Mouse (Mus musculus) mouse embryonic stem cell (cell line): ENCODE data around the gene Ercc4.
"Not testable (repeated sequence)": the region's sequence is repeated elsewhere in the genome, so short reads cannot be mapped to it uniquely, and the experiment has no call there.

Source experiments
- in situ Hi-C, 2 experiments: fragments of 300-500 bp; cut with MboI; formaldehyde crosslinking; loops; 1 replicate in 1 of 2; 3 replicates in 1 of 2; pipeline ENCODE4 v1.14.3; 2019 to 2020; ENCODE audit warnings: low sequenced_read_pairs in 2 of 2, low pct_unique_long_range_greater_than_20kb in 1 of 2, mixed read lengths in 1 of 2; ENCODE audit not compliant: unreplicated experiment in 1 of 2

The Ercc4 gene

DNA sequence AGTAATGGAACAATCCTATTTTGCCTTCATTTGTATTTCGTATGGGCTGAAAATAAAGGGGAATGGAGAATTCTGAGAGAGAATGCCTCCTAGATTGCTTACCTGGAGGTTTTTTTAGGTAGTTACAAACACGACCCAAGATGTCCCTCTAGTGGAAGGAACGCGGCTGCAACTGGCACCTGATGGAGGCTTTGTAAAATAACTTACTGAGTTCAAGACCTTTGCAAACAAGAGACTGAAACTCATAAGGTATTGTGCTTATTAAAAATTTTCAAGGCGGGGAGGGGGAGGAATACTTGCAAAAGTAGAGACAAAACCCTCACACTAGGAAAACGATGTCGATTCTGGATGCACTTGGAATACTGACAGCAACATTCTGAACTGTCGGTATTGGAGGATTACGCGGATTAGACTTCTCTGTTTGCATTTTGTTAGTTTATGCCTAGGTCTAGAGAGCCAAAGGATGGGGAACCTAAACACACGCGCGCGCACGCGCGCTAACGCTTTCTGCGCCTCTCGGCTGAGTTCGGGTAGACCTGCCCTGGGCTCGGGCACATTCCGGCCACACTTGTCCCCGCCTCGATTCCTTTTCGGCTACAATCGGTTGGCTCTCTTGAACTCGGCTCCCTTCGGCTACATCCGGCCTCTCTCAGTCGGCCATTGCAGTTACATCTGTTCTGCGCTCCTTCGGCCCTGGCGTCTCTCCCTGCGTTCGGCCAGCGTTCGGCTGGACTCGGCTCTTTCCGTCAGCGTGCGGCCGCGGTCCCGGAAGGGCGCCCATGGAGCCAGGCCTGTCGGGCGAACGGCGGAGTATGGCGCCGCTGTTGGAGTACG, at the start of gene Ercc4:
Gene Ercc4 (plus strand): TSS at position 529 of the 834 bp plus-strand sequence.
- in situ Hi-C loops, result no loop called here

DNA sequence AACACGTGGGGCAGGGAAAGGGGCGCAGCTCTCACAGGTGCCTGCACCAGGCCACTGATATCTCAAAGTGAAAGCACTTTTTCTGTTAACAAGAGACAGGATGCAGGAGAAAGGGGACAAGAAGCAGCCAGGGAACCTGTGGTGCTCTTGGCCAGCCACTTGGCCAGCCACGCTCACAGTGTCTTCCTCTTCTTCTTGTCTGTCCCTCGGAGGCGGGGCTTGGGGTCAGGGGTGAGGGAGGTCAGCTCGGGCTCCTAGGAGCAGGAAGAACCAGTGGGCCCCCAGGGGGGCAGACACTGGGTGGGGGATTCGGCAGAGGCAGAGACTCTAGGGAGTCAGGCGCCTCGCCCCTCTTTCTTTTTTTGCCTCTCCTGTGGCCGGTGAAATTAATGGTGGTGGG, 48.4 kb upstream of the Ercc4 start:
- in situ Hi-C loops, result no loop called here

DNA sequence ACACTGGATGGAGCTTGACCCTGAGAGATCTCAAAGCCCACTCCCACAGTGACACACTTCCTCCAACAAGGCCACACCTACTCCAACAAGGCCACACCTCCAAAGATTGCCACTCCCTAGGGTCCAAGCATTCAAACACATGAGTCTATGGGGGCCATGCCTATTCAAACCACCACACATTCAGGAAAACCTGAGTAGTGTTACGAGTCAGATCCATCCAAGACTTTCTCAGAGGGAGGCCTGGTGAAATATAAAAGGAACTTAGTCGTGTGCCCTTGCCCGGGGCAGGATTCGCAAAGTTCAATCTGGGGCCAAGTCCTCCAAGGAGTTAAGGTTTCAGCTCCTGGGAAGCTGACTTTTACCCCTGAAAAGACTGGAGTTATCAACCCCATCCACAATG, 35.3 kb upstream of the Ercc4 start:
- in situ Hi-C loops, result no loop called here

DNA sequence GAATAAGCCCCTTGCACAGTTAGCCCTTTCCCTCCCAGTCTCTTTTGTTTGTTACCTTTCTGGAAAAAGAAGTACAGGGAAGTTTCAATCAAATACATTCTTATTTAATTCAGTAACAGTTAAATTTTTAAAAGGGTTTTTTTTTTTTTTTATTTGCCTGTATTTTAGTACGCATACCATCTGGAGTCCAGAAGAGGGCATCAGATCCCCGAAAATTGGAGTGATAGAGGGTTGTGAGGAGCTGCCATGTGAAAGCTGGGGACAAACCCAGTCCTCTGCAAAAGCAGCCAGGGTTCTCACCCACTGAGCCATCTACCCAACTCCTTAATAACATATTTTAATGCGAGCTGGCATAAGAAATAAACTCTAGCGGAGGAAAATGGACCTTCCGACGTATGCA, 29.3 kb upstream of the Ercc4 start:
- in situ Hi-C loops, result no loop called here

DNA sequence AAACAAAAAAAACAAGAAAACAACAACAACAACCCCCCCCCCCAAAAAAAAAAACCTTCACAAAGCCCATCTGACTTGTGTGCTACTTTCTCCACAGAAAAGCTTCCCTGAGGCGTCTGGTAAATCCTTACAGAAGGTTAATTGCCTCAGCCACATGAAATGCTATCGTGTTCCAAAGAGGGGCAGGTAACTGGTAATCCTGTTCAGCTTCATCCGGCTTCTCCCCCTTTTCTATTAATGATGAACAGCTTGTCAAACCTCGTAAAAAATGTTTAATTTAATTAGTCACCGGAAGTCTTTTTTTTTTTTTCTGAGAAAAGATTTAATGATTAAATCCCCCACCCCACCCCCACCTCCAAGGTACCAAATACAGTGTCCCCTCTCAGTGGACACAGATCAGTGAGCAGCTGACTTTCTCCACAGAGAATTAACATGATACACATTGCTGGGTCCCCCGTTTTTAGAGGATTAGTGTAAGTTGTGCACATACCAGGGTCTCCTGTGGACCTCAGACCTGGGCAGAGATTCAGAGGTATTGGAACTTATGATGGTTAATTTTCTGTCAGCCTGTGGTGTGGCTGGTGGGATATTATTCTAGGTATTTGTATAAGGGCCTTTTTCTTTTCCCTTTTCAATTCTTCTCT, 26.2 kb upstream of the Ercc4 start:
- in situ Hi-C loops, result no loop called here

DNA sequence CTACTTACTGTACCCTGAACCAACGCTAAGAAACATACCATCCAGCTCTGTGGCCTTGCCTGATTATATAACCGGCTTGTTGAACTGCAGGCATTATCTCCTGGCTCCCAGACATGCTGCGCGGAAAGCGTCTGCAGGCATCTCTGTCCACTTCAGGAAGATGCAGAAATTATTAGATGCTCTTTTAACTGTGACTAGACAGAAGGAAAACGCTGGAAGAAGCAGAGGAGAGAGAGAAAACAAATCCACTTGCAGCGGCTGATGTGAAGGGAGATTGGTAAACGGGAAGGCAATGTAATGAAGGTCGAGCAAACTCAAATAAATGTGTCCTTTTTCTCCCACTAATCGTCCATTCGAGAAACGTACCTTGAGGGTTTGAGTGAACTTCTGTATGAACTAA, 1.1 kb upstream of the Ercc4 start:
- in situ Hi-C loops, result no loop called here

DNA sequence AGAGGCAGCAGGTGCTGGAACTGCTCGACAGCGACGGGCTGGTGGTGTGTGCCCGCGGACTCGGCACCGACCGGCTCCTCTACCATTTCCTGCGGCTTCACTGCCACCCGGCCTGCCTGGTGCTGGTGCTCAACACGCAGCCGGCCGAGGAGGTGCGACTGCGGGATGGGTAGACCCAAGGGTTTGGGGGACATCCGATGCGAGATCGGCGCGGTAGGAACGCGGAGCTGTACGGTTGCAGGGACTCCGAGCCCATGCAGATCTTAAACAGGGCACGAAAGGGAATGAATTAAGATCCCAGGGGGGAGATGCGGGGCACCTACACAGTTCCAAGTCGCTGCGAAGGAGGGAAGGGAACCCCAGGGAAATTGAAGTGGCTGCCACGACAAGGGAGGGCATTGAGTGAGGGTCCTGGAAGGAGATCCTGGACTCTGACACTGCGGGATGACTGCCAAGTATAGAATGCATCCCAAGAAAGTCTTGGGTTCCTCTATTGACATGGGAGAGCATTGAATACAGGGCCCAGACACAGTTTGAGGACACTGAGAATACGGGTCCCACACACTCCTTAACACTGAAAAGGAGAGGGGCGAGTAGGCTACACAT, 609 bp downstream of the Ercc4 start:
- in situ Hi-C loops, result no loop called here

DNA sequence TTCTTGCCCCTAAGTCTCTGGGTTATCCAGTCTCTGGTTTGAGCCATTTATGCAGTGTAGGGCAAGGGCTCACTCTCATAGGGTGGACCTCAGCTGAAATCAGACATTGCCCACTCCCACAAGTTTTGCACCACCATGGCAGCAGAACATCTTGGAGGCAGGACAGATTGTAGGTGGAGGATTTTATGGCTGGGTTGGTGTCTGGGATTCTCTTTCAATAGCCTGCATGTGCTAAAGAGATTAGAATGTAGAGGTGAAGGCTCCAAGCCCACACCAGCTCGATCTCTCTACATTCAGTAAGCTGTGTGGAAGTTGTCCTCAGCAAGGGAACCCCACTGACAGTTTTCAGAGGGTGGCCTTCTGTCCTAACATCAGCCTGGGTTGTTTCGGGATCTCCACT, 5.3 kb downstream of the Ercc4 start:
- in situ Hi-C loops, result no loop called here

DNA sequence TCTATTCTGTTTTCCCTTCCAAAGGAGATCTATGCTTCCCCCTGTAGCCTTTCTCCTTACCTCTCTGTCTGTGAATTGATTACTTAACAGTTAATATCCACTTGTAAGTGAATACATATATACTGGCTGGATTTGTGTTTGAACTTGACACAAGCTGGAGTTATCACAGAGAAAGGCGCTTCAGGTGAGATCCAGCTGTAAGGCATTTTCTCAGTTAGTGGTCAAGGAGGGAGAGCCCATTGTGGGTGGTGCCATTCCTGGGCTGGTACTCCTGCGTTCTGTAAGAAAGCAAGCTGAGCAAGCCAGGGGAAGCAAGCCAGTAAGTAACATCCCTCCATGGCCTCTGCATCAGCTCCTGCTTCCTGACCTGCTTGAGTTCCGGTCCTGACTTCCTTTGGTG, 6.0 kb downstream of the Ercc4 start:
- in situ Hi-C loops, result not testable (repeated sequence)

DNA sequence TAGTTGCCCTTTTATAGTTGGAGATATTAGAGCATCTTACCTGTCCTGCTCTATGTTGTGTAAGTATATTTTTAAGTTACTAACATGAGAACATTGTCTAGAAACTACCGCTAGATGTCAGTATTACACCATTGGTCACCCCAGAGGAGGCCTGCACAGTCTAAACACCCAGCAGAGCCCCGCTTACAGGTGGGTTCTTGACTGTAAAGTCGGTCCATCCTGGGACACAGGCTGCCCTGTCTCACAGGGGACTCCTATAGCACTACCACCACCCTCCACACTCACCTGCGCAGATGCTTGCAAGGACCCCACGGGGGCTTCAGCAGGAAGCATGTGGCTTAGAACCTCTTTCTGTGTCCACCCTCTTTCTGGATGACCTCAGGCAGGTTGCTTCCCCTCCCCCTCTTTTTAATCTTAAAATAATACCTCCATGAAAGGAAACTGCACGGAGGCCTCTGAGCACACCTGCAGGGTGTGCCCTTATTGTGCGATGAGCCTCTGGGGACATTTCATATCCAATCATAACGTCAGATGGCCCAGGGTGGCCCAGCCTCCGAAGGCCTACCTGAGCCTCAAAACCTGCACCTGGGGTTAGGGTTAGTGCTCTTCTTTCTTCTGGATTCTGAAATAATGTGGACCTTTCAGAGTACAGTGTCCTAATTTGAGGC, 7.9 kb downstream of the Ercc4 start:
- in situ Hi-C loops, result no loop called here

DNA sequence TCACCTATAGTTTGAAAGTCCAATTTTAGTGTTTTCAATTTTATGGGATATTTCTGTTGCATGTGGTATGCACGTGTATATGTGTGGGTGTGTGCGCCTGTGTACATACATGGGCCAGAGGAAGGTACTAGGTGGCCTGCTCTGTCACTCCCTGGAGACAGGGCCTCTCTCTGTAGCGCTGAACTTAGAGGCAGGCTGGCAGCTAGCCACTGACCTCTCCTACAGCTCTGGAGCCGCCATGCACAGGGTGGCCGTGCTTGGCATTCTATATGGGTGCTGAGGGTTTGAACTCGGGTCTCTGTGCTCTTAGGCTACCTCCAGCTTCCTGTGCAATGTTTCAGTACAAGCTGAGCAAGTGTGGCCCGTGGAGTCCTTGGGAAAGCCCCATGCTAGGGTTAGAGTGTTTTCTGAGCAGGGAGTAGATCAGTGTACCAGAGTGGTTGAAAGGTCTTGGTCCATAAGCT, 8.5 kb downstream of the Ercc4 start:
- in situ Hi-C loops, result no loop called here

DNA sequence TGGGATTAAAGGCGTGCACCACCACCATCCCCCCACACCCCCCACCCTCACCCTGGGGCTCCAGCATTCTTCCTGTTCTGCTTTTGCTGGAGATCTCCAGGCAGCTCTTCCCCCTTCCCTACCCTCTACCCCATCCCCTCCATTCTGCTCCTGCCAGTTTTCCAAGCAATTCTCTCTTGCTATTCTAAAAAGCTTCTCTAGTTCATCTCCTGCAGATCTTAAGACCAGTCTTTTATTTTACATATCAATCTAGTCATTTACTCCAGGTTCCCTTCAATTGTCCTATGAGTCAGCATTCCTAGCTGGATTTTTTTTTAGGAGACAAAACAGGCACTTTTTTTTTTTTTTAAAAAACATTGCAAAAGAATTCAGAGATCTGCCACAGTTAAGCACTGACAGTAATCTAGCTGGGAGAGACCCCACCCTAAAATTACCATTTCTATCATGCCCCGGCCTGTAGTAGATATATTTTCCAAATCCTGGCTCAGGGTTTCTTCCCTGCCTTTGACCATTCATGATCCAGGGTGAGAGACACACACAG, 9.3 kb downstream of the Ercc4 start:
- in situ Hi-C loops, result no loop called here

DNA sequence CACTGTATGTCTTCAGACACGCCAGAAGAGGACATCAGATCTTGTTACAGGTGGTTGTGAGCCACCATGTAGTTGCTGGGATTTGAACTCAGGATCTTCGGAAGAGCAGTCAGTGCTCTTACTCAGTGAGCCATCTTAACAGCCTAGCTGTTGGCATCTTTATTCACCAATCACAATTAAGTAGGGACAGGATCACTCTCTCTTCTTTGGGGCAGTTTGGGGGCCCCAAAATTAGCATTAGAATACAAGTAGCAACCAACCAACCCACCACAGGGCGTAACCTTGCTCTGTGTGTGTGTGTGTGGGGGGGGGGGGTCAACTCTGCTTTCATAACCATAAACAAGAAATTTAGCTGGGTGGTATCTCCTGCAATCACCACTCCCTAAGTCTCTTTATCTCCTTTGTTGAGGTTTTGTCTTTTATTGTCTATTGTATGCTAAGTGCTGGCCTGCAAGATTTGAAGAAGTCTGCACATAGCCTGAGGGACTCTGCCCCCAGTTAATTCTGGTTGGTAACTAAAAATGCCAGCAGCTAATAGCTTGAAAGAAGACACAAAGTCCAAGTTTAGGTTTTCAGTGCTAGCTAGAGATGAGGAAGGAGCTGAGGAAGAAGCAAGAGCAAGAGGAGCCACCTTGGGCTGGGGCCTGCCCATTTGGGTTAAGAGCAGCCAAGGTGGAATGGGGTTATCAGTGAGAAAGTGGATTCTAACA, 10.3 kb downstream of the Ercc4 start:
- in situ Hi-C loops, result no loop called here

DNA sequence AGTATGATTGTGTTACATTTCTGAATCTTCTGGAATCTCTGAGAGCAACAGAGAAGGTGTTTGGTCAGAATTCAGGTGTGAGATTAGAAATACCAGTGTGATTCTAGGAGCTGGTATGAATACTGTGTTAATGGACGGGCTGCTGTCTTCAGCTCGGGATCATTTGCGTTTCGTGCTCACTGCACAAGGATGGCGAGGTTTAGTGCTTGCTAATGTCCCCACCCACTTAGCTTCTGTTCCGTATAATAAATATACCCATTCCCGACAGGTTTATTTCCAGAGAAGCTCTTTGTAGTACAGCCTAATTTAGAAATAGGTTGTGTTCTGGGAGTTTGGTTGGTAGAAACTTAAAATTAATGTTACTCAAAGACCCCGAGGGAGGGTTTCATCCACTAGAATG, 15.9 kb downstream of the Ercc4 start:
- in situ Hi-C loops, result no loop called here

DNA sequence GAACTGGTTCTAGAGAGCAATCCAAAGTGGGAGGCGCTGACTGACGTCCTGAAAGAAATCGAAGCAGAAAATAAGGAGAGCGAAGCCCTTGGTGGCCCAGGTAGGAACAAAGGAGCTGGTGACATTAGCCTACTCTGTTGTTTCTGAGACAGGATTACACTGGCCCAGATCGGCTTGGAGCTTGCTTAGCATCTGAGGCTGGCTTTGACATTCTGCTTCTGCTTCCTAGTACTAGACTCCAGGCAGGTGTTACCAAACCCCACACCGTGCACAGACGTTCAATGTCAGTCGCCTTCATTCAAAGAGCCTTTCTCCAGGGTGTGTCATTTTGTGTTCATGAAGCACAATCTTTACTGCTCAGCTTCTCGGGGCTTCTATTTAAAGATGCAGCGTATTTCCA, 18.1 kb downstream of the Ercc4 start:
- in situ Hi-C loops, result no loop called here

DNA sequence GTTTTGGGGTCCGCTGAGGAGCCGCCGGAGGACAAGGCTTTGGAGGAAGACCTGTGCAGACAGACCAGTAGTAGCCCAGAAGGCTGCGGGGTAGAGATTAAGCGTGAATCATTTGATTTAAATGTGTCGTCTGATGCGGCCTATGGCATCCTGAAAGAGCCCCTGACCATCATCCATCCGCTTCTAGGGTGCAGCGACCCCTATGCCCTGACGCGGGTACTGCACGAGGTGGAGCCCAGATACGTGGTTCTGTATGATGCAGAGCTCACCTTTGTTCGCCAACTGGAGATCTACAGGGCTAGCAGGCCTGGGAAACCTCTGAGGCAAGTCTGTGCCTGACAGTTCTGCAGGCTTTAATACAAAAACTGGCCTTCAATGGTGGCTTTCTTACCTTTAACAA, 20.9 kb downstream of the Ercc4 start:
- in situ Hi-C loops, result no loop called here

DNA sequence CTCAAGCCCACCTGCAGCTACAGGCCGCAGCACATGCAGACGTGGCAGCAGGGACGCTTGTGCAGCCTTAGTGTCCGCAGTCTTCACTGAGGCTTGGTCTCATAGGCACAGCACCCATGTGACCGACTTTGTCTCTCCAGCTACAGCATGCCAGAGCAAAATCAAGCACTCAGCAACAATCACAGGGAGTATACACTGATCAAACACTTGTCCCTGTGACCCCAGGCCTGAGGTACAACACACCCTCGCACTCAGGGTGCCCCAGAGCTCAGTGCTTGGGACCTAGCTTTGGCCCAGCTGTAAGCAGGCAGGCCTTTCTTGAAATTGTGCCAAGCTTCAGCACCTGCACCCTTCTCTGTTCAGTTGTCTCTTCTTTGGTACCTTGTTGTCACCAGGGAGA, 31.7 kb downstream of the Ercc4 start:
- in situ Hi-C loops, result no loop called here

DNA sequence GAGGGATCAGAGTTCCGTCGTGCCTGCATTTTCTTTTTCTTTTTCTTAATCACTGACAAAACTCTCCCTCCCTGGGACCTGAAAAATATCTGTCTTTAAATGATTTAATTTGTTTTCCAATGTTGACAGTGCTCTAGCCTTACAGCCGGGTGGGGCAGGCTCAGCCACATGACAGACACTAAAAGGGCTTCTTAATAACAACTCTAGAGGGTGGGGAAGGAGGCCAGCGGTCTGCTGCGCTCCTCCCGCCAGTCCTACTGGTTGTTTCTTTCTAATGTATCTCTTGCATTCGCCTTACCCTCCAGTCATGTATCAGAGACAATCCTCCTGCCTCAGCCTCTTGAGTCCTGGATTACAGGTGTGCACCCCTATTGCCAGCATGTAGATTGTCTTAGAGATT, 34.4 kb downstream of the Ercc4 start:
- in situ Hi-C loops, result no loop called here
